Mouse (Mus musculus) frontal cortex, postnatal 10 days (tissue): Measurements from ENCODE around the gene Jmjd7.

ENCODE experiments used
- DNase-seq, 2 experiments: peaks; one replicate each; pipeline ENCODE4 v3.0.0; 2022; ENCODE audit warnings: low spot score in 2 of 2, mixed read lengths in 1 of 2

Gene Jmjd7

DNA sequence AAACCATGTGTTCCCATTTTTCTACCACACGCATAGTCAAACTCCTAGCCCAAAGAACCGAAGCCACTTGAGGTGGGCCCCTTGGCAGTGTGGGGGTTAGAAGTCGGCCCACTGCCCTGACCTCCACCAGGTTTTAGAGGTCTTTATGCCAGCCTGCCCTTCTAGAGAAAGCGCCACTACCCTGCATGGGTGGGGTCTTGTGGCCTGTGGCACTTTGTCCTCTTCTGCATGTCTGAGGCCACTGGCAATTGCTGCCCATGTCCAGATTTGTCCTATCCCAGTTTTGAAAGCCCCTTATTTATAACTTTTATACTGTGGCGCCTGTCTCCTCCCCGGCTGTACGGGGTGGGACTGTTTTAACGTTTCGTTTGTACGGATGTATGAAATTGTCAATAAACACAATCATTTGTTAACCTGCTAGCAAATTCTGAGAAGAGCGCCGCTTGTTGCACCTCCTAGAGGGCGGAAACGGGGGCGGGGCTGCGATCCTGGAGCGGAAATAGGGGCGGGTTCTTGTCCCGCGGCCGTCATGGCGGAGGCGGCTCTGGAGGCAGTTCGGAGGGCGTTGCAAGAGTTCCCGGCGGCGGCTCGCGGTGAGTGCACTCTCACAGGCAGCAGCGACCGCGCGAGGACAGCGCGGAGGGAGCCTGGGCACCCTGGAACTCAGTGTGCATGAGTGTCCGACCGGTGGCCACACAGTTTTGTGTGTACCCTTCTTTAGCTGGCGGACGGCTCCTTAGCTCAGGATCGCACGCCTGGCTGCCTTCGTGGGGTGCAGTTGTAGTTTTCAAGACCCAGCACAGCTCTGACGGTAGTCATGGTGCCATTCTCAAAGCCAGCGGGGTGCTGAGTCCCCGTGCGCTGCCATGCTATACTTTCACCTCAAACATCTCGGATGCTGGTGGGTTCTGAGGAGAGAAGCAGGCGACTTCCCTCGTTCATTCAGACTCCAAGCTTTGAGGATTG lies at the start of gene Jmjd7, which contains the start of gene Gm28042:
Gene Jmjd7 (plus strand): TSS at position 500 of the 966 bp plus-strand sequence.
Gene Gm28042 (plus strand): TSS at position 510 of the 966 bp plus-strand sequence.
- DNase-seq = peak; percentile 72 to 88

DNA sequence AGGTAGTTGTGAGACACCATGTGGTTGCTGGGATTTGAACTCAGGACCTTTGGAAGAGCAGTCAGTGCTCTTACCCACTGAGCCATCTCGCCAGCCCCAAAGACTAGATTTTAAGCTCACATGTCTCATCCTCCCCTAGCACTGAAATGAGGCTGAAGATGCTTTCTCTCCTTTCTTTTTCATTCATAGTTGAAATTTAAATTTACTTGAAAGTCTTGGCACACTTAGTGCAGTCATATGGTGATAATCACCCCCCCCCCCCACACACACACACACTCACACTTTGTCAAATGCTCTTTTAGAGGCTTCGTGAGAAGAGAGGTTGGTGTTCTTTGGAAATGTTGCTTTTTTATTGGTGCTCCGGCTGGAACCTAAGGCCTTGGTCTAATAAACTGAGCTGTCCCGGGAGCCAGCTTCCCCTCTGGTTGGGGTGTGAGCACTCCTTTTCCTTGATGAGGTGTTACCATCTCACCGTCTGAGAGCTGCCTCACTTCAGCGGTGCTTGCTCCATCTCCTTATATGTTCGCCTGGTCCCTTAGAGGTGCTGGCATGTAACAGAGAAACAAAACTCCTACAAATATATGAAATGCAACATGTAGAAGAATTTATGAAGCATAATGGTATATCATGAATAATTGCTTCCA lies 46.8 kb upstream of the Jmjd7 start:
- DNase-seq = no peak

DNA sequence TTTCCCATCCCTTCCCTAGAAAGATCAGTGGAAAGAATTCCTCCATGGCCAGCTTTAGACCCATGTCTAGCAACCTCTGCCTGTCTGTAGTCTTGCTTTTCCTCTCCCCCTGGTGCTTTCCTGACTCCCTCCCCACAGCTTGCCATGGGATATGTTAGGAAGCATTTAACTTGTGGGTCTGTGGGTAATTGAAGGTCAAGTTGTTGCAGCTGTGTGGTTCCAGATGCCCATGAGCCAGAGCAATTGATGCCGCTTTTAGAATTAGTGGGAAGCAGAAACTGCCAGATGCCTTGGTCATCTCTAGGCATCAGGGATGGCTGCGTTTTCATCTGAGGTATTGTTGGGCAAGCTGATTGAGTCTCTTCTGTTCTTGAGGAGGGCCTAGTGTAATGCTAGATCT lies 45.7 kb upstream of the Jmjd7 start:
- DNase-seq = no peak

GRCm38 (mm10) chr2:119985871-119986270 lies 41.4 kb upstream of the Jmjd7 start:
- DNase-seq = no peak

GRCm38 (mm10) chr2:119986369-119986768 lies 40.9 kb upstream of the Jmjd7 start:
- no peak for DNase-seq

- no peak for DNase-seq
Observed at GRCm38 (mm10) chr2:119987441-119987840, 39.8 kb upstream of the Jmjd7 start.

DNA sequence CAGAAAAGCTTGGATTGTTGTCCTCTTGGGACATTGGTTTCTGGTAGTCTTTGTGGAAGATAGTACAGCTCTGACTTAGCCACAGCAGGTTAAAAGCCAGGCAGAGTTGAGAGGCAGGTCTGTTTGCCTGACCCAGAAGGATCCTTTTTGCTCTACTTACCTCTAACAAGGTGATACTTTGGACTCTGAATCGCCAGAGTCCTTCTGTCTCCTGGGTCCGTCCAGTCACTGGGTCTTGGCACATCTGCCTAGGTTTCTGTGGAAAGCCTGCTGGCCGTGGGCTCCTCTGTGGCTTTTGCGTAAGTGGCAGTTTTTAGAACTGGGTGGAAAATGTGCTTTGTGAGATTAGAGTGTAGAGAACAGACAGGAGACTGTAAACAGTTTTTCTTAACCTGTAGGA lies 38.3 kb upstream of the Jmjd7 start:
- no peak for DNase-seq

DNA sequence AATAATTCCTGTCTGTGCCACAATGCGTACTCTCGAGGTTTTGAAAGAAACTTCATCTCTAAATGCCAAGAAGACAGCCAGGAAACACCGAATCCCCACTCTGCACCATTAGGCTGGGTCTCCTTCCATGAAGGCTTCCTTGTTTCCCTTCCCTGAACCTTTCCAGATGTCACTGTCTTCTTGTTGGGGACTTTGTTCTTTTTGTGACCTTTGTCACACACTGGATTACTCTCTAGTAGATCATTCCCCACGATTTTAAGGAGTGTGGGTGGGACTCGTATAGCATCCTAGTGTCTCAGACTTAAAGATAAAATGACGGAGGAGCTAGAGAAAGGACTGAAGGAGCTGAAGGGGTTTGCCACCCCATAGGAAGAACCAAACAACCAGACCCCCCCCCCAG lies 36.4 kb upstream of the Jmjd7 start:
- no peak for DNase-seq

DNA sequence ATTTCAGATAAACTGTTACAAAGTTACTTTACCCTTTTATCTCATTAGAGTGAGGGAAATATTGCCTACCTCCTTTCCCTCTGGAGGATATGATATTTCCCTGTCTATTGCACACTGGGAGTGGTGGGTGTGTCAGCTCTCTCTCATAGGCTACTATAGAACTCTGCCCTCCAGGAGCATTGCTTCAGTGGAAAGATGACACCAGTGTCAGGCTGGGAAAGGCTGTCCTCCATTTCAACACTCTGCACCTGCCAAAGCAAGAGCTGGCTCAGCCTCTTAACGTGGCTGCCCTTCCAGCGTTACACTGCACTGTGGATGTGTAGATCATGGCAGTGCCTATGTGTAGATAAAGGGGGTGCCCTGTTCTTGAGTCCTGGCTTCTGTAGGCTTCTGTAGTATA lies 34.9 kb upstream of the Jmjd7 start:
- no peak for DNase-seq

DNA sequence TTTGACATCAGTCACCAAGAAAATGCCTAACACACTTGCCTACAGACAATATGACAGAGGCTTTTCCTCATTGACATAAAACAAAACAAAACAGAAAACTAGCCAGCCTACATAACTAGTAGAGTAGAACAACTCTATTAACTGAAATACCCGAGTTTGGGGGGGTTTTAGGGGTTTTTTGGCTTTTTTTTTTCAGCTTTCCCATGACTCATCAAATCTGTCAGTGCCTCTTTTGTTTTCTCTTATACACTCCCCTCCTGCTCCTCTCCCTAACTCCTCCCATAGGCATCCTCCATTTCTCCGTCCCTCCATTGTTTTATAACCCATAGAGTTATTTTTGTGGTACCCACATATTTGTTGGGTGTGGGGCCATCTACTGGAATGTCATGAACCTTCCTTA lies 33.8 kb upstream of the Jmjd7 start:
- DNase-seq = no peak

DNA sequence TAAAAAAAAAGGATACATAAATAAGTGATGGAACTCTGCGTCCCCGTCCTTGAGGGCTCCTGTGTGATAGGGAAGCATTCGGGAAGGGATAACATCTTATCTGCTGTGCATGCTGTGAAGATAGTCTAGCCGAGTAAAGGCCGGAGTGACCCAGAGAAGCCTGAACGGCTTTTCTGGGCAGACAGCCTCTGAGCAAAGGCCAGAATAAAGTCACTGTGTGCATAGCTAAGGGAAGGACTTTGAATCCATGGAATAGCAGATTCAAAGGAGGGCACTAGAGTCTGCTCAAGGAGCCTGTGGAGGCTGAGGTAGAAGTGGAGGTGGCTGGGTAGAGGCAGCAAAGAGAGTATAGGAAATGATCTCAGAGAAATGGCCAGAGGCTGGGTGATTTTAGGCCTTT lies 32.4 kb upstream of the Jmjd7 start:
- DNase-seq = no peak

GRCm38 (mm10) chr2:119995391-119996281 lies 31.6 kb upstream of the Jmjd7 start:
- no peak for DNase-seq

DNA sequence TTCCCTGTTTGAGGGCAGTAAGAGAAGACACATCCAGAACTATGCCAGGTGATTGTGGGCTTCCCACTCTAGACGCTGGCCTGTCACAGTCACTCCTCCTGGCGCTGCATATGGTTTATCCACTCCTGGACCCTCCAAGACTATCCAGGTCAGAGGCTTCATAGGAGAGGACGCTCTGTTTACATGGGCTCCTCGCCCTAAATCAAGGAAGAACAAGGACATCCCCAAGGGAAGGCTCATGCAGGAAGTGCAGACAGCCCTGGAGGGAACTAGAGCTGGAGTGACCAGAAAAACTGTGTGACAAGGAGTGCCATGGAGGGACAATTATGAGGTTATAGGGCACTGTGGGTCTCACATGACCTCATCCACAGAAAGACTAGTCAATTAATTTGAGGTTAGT lies 29.9 kb upstream of the Jmjd7 start:
- DNase-seq = no peak

DNA sequence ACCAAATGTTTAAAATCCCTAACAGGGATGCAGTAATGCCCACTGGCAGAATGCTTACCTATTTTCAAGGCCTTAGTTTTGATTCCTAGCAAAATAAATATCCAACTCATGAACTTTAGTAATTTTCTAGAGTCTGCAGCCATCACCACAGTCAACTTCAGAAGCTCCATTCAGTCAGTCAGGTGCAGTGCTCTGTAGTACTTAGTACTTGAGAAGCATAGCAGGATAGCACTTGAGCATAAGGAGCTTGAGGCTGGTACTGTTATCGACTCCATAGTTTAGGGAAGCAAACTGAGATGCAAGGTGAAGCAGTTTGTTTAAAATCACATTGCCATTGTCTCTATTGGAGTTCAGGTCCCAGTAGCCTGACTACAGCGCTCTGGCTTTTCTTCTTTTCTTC lies 27.6 kb upstream of the Jmjd7 start:
- DNase-seq = no peak

DNA sequence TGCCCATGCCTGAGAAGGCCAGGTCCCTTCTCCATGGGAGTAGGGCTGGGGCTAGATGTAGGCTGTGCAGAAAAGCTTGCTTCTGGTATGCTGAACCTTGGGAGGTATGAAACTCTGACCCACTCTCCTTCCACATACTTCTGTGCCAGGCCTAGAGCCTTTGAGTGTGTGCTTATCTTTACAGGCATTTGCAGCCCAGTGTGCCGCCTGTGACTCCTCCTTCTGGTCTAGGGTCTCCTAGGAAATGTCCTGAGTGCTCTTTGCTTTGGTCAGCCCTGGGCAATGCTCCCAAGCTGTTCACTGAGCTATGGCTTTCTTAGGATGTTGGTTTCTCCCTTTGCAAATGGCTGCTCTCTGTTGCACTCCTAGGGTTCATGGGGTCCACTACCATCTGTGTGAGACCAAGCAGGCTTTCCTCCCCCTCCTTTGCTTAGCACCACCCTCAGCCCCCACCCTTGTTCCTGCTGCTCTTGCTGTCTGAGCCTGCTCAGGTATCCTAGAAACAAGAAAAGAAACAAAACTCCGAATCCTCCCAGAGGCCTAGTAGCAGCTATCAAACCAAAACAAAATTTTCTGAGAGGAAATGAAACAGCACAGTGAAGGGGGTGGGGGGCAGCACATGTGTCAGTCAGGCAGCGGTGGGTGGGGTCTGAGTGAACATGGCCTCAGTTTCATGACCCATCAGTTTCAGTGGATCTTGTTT lies 26.2 kb upstream of the Jmjd7 start:
- DNase-seq = no peak

- DNase-seq = no peak
Observed at GRCm38 (mm10) chr2:120001956-120002355, 25.3 kb upstream of the Jmjd7 start.

- DNase-seq = no peak
Observed at GRCm38 (mm10) chr2:120003970-120004369, 23.3 kb upstream of the Jmjd7 start.

- DNase-seq = no peak
Observed at GRCm38 (mm10) chr2:120006696-120007095, 20.6 kb upstream of the Jmjd7 start.

DNA sequence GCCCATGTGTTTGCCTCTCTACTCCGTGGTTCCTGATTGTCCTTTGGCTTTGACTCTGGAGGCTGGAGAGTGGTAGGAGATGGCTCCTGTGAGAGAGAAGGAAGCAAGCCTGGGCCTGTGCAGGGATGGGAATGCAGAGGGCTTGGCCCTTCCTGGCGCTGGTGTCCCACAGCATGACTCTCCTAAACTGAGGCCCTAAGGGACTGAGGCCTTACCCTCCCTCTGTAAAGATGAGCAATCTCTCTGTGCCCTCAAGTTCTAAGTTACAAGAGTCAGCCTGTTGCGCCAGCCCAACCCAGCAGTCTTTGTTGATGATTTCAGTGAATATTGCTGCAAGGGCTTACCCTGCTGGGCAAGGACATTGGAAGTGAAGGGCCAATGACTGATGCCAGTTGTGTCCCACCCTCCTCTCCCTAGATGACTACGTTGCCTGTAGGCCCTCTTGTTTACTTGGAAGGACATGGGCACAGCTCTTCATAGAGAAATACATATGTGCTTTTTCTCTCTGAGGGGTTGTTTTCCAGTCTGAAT lies 19.5 kb upstream of the Jmjd7 start:
- no peak for DNase-seq

DNA sequence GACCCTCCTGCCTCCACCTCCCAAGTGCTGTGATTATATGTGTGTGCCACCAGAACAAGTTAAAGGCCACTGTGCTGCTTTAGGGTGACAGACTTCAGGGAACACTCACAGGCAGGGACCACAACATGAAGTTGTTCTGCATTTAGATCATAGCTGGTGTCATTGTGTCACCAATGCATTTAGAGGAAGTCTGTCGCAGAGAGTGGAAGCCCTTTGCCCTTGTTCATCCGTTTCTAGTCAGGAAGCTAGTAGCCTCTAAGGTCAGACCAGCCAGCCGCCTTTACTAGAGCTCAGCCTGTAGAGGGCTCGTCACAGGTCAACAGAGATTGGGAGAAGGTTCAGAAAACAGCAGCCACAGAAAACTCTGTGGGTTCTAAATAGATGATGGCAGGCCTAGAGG lies 18.6 kb upstream of the Jmjd7 start:
- no peak for DNase-seq
